Mouse (Mus musculus) heart, embryonic 15.5 days (tissue): Measurements from ENCODE around the gene Cntnap2. TPM values are rescaled to one million over a fixed set of nuclear protein-coding genes. Genes with fewer than 3 reads are reported as not detected.

Source experiments
- ATAC-seq: fragments of 200-750 bp; cut with Nextera tagmentation; replicated peaks from 2 replicates; pipeline ENCODE4 v1.8.0; 2017; ENCODE audit warnings: low read depth, moderate TSS enrichment; ENCODE audit not compliant: insufficient number of reproducible peaks, insufficient read depth, low FRiP score
- H3K27ac ChIP-seq: fragments of 300-500 bp; sonication (generic); 2 replicates; pipeline ENCODE4 v1.5.1; 2015; ENCODE audit warnings: mild to moderate bottlenecking, inconsistent platforms
- H3K27me3 ChIP-seq: fragments of 300-500 bp; sonication (generic); 2 replicates; pipeline ENCODE4 v1.6.1; 2015; ENCODE audit warnings: inconsistent platforms
- H3K36me3 ChIP-seq: fragments of 300-500 bp; sonication (generic); 2 replicates; pipeline ENCODE4 v1.6.1; 2015; ENCODE audit warnings: mild to moderate bottlenecking, inconsistent platforms
- H3K4me1 ChIP-seq: fragments of 300-500 bp; sonication (generic); replicated peaks from 2 replicates; pipeline ENCODE4 v1.6.1; 2015; ENCODE audit warnings: inconsistent platforms
- H3K4me2 ChIP-seq: fragments of 300-500 bp; sonication (generic); 2 replicates; pipeline ENCODE4 v1.6.1; 2015; ENCODE audit warnings: inconsistent platforms, mild to moderate bottlenecking, moderate library complexity
- H3K4me3 ChIP-seq: fragments of 300-500 bp; sonication (generic); 2 replicates; pipeline ENCODE4 v1.5.1; 2015; ENCODE audit warnings: mild to moderate bottlenecking, inconsistent platforms
- H3K9ac ChIP-seq: fragments of 300-500 bp; sonication (generic); 2 replicates; pipeline ENCODE4 v1.6.1; 2015; ENCODE audit warnings: mild to moderate bottlenecking, inconsistent platforms
- H3K9me3 ChIP-seq: fragments of 300-500 bp; sonication (generic); replicated peaks from 2 replicates; pipeline ENCODE4 v1.6.1; 2016; ENCODE audit warnings: inconsistent platforms
- WGBS: fragments of 180-500 bp; shearing (Covaris S2); methylation state at CpG from one replicate; pipeline ENCODE4 v1.1.7; 2015; ENCODE audit warnings: mixed read lengths; 5-methylcytosine and 5-hydroxymethylcytosine counted together
- polyA plus RNA-seq: library from polyadenylated mRNA; unstranded; fragments of >200 nt; fragmentation: Nextera tagmentation; extraction: Ambion mirVana; gene quantifications from 2 replicates; pipeline ENCODE4 v1.2.1, GENCODE M21; 2015

Gene Cntnap2
- polyA plus RNA-seq, 1 experiment from 2014 or later = 0.28 TPM

GRCm38 (mm10) chr6:46716576-46716975 lies 1657.4 kb downstream of the Cntnap2 start:
- no peaks in the 10 kb centered on the region for H3K4me1 ChIP-seq
- no peak overlapping the region for H3K9ac ChIP-seq
- 52% methylated on average over 2 of the region's 2 CpGs for WGBS
- H3K4me2 ChIP-seq = no peak overlapping the region
- ATAC-seq = no peak
- H3K27ac ChIP-seq = no peak overlapping the region
- no peak overlapping the region for H3K4me3 ChIP-seq
- no peaks in the 10 kb centered on the region for H3K27me3 ChIP-seq
- H3K36me3 ChIP-seq = no peaks in the 10 kb centered on the region
- no peaks in the 10 kb centered on the region for H3K9me3 ChIP-seq

DNA sequence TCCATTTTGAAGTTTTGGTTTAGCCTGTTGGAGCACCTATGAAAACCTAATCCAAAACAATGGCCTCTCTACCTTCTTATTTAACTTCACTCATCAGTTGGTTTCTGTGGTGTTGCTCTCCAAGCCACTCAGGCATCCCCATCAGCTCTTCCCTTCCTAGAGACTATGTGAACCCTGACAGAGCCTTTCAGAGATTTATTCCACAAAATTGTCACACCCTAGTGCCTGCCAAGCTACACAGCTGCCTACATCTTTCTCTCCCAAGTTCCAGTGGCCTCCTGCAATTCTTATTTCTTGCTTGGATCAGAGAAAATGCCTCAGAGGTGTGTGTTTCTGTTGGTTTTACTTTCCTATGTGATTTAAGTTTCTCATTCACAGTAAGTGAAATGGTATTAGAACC lies 1674.6 kb downstream of the Cntnap2 start:
- ATAC-seq = no peak
- Histone ChIP-seq H3K9ac (no peak overlapping the region), H3K36me3 (no peaks in the 10 kb centered on the region), H3K9me3 (no peaks in the 10 kb centered on the region), H3K4me2 (no peak overlapping the region), H3K4me3 (no peak overlapping the region), H3K4me1 (no peaks in the 10 kb centered on the region), H3K27me3 (no peaks in the 10 kb centered on the region), H3K27ac (no peak overlapping the region)

DNA sequence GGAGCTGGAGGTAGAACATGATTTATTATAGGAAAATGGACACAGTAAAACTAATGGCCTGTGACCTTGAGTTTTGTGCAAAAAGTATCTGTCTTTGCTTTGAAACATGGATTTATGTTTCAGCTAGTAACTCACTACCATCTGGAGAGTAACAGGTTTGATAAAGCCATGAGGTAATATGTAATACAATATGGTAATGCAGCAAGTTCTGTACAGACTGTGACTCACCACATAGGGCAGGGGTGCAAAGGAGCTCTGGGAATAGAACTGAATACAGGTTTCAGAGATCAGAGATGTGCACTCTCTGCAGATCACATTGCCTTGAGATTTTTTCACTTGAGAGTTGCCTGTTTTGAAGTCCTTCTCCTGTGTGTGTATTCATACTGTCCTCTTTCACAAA lies 1689.3 kb downstream of the Cntnap2 start:
- Histone ChIP-seq H3K9ac (no peak overlapping the region), H3K27me3 (no peaks in the 10 kb centered on the region), H3K4me2 (no peak overlapping the region), H3K27ac (no peak overlapping the region), H3K4me3 (no peak overlapping the region), H3K4me1 (no peaks in the 10 kb centered on the region), H3K9me3 (no peaks in the 10 kb centered on the region), H3K36me3 (no peaks in the 10 kb centered on the region)
- ATAC-seq = no peak

GRCm38 (mm10) chr6:46763481-46763880 lies 1704.3 kb downstream of the Cntnap2 start:
- ATAC-seq = no peak
- H3K4me3 ChIP-seq = no peak overlapping the region
- no peak overlapping the region for H3K4me2 ChIP-seq
- no peaks in the 10 kb centered on the region for H3K36me3 ChIP-seq
- H3K9ac ChIP-seq = no peak overlapping the region
- no peaks in the 10 kb centered on the region for H3K4me1 ChIP-seq
- no peaks in the 10 kb centered on the region for H3K9me3 ChIP-seq
- 83% methylated on average over 3 of the region's 3 CpGs for WGBS
- H3K27me3 ChIP-seq = no peaks in the 10 kb centered on the region
- H3K27ac ChIP-seq = no peak overlapping the region

DNA sequence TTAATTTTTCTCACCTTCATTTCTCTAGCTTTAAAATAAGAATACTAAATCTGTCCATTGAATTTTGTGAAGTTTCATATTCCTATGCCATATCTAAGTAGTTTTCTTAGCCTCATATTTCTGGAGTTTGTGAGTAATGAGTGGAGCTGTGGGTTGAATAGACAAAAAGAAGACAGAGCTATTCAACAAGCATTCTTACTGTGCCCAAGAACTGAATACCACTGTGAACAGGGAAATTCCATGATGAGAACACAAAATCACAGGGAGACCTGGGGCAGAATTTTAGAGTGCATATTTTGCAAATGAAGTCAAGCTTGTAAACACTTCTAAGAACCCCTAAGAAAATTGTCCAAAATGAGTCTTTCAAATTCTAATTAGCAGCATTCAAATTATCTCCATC lies 1715.4 kb downstream of the Cntnap2 start:
- no peaks in the 10 kb centered on the region for H3K27me3 ChIP-seq
- no peak for ATAC-seq
- no peaks in the 10 kb centered on the region for H3K36me3 ChIP-seq
- H3K27ac ChIP-seq = no peak overlapping the region
- H3K4me1 ChIP-seq = no peaks in the 10 kb centered on the region
- H3K9ac ChIP-seq = no peak overlapping the region
- H3K9me3 ChIP-seq = no peaks in the 10 kb centered on the region
- H3K4me2 ChIP-seq = no peak overlapping the region
- H3K4me3 ChIP-seq = no peak overlapping the region

DNA sequence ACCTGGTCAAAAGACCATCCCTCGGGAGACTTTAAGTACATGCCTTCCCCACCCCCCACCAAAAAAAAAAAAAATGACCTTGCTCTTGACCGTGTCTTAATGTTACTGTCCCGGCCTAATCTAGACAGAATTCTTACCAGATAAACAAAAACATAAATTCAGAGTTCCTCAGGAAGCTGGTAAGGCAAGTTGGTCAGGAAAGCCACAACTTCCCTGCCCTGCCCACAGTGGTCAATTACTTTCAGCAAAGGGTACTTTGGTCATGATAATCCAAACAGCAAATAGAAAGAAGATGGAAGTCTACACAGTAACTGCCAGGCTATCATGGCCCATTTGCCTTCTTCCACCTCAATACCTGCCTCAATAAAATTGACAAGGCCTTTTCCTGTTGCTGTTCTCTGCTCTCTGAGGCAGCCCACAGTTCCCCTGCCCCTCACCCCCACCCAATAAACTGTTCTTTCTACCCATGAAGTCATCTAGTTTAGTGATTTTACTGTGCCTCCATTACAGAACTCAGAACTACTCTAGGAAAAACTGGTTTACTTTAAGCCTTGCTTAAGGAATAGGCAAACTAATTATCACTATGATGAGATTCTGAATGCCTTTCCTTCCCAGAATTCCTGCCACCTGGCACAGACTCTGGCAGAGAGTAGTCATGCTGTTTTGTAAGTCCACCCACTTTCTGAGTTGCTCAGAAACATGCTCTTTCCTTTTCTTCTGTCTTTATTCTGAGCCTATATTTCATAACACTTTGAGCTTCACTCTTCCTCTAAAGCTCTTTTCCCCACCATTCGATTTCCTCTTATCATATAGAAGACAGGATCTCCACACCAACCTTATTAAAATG lies 1743.3 kb downstream of the Cntnap2 start:
- ATAC-seq = no peak

DNA sequence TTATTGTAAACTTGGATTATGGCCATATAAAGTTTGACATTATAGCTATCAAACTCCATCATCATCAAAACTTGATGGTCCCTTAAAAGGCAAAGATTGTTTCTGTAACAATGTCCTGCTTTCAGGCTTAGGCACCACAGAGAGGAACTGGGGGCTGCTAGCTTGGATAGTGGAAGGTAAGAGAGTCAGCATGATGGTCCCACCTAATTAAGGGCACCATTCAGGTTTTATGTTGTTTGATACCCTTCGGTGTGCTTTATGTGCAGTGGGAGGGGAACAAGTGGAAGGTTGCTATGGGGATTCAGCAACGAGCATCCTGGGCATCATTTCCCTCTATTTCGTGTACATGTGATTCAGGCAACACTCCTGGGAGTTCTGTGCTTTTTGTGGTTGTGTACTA lies 1797.5 kb downstream of the Cntnap2 start:
- Histone ChIP-seq H3K4me2 (no peak overlapping the region), H3K27ac (no peak overlapping the region), H3K4me1 (no peaks in the 10 kb centered on the region), H3K4me3 (no peak overlapping the region), H3K36me3 (no peaks in the 10 kb centered on the region), H3K9ac (no peak overlapping the region), H3K27me3 (no peaks in the 10 kb centered on the region), H3K9me3 (no peaks in the 10 kb centered on the region)
- no peak for ATAC-seq
- 81% methylated on average over 3 of the region's 3 CpGs for WGBS

More for the DNA sequence above, 1743.3 kb downstream of the Cntnap2 start:
- Histone ChIP-seq H3K4me1 (no peaks in the 10 kb centered on the region), H3K9me3 (no peaks in the 10 kb centered on the region), H3K27ac (no peak overlapping the region), H3K9ac (no peak overlapping the region), H3K4me2 (no peak overlapping the region), H3K36me3 (no peaks in the 10 kb centered on the region), H3K27me3 (no peaks in the 10 kb centered on the region), H3K4me3 (no peak overlapping the region)
- 66% methylated on average over 4 of the region's 4 CpGs for WGBS

DNA sequence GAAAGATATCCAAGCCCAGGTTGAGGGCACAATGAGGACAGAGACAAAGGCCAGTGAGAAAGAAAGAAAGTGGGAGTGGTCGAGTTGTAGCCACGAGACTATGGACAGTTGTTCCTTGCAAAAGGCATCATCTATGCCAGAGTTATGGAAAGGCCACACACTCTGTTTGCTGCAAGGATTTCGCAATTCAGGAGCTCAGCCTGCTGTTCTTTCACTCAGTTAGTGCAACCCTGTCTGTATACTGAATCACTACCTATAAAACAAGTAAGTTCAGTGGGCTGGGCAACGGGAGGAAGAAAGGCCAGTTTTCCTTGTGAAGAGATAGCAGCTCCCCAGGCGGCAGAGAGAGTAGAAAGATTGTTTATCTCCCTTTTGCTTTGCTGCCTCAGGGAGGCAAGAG lies 1801.9 kb downstream of the Cntnap2 start:
- Histone ChIP-seq H3K4me2 (no peak overlapping the region), H3K27ac (no peak overlapping the region), H3K27me3 (no peaks in the 10 kb centered on the region), H3K9ac (no peak overlapping the region), H3K4me1 (no peaks in the 10 kb centered on the region), H3K36me3 (no peaks in the 10 kb centered on the region), H3K4me3 (no peak overlapping the region), H3K9me3 (no peaks in the 10 kb centered on the region)
- 13% methylated on average over 5 of the region's 5 CpGs for WGBS
- no peak for ATAC-seq

DNA sequence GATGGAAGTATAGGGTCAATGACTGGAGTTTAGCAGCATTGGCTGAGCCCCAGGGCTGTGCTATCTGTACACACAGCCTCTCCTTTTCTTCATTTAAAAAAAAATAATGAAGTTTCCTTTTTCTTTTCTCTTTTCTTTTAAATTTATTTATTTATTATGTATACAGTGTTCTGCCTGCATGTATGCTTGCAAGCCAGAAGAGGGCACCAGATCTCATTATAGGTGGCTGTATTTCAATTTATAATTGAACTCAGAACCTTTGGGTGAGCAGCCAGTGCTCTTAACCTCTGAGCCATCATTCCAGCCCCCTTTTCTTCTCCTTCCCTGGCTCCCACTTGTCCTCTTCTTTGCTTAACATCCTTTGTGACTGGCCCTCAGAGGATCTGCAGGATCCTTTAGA lies 1807.2 kb downstream of the Cntnap2 start:
- H3K9me3 ChIP-seq = no peaks in the 10 kb centered on the region

GRCm38 (mm10) chr6:46886230-46886629 lies 1827.1 kb downstream of the Cntnap2 start:
- Histone ChIP-seq H3K9ac (no peak overlapping the region), H3K4me1 (no peaks in the 10 kb centered on the region), H3K36me3 (no peaks in the 10 kb centered on the region), H3K27me3 (no peaks in the 10 kb centered on the region), H3K27ac (no peak overlapping the region), H3K4me2 (no peak overlapping the region), H3K4me3 (no peak overlapping the region), H3K9me3 (no peaks in the 10 kb centered on the region)
- no peak for ATAC-seq
- 61% methylated on average over 2 of the region's 2 CpGs for WGBS

More for the DNA sequence above, 1807.2 kb downstream of the Cntnap2 start:
- no peak for ATAC-seq
- Histone ChIP-seq H3K4me1 (no peaks in the 10 kb centered on the region), H3K27me3 (no peaks in the 10 kb centered on the region), H3K36me3 (no peaks in the 10 kb centered on the region), H3K4me3 (no peak overlapping the region), H3K4me2 (no peak overlapping the region), H3K9ac (no peak overlapping the region), H3K27ac (no peak overlapping the region)

GRCm38 (mm10) chr6:46909167-46909566 lies 1850.0 kb downstream of the Cntnap2 start:
- no peaks in the 10 kb centered on the region for H3K4me1 ChIP-seq
- ATAC-seq = no peak
- no peak overlapping the region for H3K27ac ChIP-seq
- no peak overlapping the region for H3K4me2 ChIP-seq
- WGBS = 57% methylated on average over 2 of the region's 2 CpGs
- H3K9ac ChIP-seq = no peak overlapping the region
- no peaks in the 10 kb centered on the region for H3K36me3 ChIP-seq
- H3K4me3 ChIP-seq = no peak overlapping the region
- no peaks in the 10 kb centered on the region for H3K27me3 ChIP-seq
- no peaks in the 10 kb centered on the region for H3K9me3 ChIP-seq

- H3K4me3 ChIP-seq = no peak overlapping the region
- no peaks in the 10 kb centered on the region for H3K27me3 ChIP-seq
- ATAC-seq = no peak
- H3K27ac ChIP-seq = no peak overlapping the region
- H3K9ac ChIP-seq = no peak overlapping the region
- no peaks in the 10 kb centered on the region for H3K36me3 ChIP-seq
- H3K4me1 ChIP-seq = no peaks in the 10 kb centered on the region
- no peaks in the 10 kb centered on the region for H3K9me3 ChIP-seq
- H3K4me2 ChIP-seq = no peak overlapping the region
- WGBS = 58% methylated on average over 8 of the region's 8 CpGs
Observed at GRCm38 (mm10) chr6:46918701-46919274, 1859.6 kb downstream of the Cntnap2 start.
